Mouse (Mus musculus) lung, postnatal 0 days (tissue): ENCODE results near the gene Mapkapk2. TPM values are rescaled to one million over a fixed set of nuclear protein-coding genes. Genes with fewer than 3 reads are reported as not detected.

ENCODE experiments used
- ATAC-seq: fragments of 200-750 bp; cut with Nextera tagmentation; 2 replicates; pipeline ENCODE4 v1.8.0; 2017; ENCODE audit warnings: moderate library complexity
- DNase-seq: peaks from one replicate; pipeline ENCODE4 v3.0.0-alpha.2; 2016; ENCODE audit warnings: low spot score
- H3K27ac ChIP-seq: fragments of 300-500 bp; sonication (generic); 2 replicates; pipeline ENCODE4 v1.5.1; 2014; ENCODE audit warnings: antibody characterized with exemption, mild to moderate bottlenecking, low read length, mixed read lengths
- H3K27me3 ChIP-seq: fragments of 300-500 bp; sonication (generic); replicated peaks from 2 replicates; pipeline ENCODE4 v1.6.1; 2014; ENCODE audit warnings: low read length, mixed read lengths; ENCODE audit not compliant: insufficient read depth
- H3K36me3 ChIP-seq: fragments of 300-500 bp; sonication (generic); 2 replicates; pipeline ENCODE4 v1.6.1; 2014; ENCODE audit warnings: low read length, mixed read lengths; ENCODE audit not compliant: insufficient read depth
- H3K4me1 ChIP-seq: fragments of 300-500 bp; sonication (generic); 2 replicates; pipeline ENCODE4 v1.6.1; 2014; ENCODE audit warnings: antibody characterized with exemption, low read depth, low read length, mixed read lengths; ENCODE audit not compliant: insufficient read depth
- H3K4me2 ChIP-seq: fragments of 300-500 bp; sonication (generic); replicated peaks from 2 replicates; pipeline ENCODE4 v1.6.1; 2014; ENCODE audit warnings: low read depth, mild to moderate bottlenecking, low read length, moderate library complexity, mixed read lengths
- H3K4me3 ChIP-seq: fragments of 300-500 bp; sonication (generic); 2 replicates; pipeline ENCODE4 v1.5.1; 2014; ENCODE audit warnings: low read depth, low read length
- H3K9ac ChIP-seq: fragments of 300-500 bp; sonication (generic); replicated peaks from 2 replicates; pipeline ENCODE4 v1.6.1; 2014; ENCODE audit warnings: low read depth, mild to moderate bottlenecking
- H3K9me3 ChIP-seq: fragments of 300-500 bp; sonication (generic); 2 replicates; pipeline ENCODE4 v1.6.1; 2016; ENCODE audit warnings: low read length, mixed read lengths
- CTCF ChIP-seq: IDR thresholded peaks from 2 replicates; pipeline ENCODE4 v1.5.1; 2016; ENCODE audit warnings: antibody characterized with exemption, mild to moderate bottlenecking
- EP300 ChIP-seq: IDR thresholded peaks from 2 replicates; pipeline ENCODE4 v1.6.1; 2016; ENCODE audit warnings: antibody characterized with exemption, mild to moderate bottlenecking, control low read depth
- WGBS: fragments of 180-500 bp; shearing (Covaris S2); extraction: QIAGEN DNeasy Blood & Tissue Kit; methylation state at CpG from one replicate; pipeline ENCODE4 v1.1.7; 2014; 5-methylcytosine and 5-hydroxymethylcytosine counted together
- polyA plus RNA-seq: library from polyadenylated mRNA; unstranded; fragments of >200 nt; fragmentation: Nextera tagmentation; extraction: Ambion mirVana; gene quantifications from 2 replicates; pipeline ENCODE4 v1.2.1, GENCODE M21; 2015

The Mapkapk2 gene
- polyA plus RNA-seq, 1 experiment from 2014 or later, result 65.0 TPM

- Histone ChIP-seq H3K36me3 (no peaks in the 10 kb centered on the region), H3K9me3 (no peaks in the 10 kb centered on the region), H3K4me2 (no peak overlapping the region), H3K9ac (no peak overlapping the region), H3K4me1 (peaks cover 3% of the 10 kb centered on the region; the same call in 1 of the 2 replicates), H3K27me3 (no peaks in the 10 kb centered on the region), H3K4me3 (no peak overlapping the region), H3K27ac (no peak overlapping the region)
- peak; percentile 88 for TF ChIP-seq CTCF
- no peak for TF ChIP-seq EP300
- peak; percentile 43; the same call in 1 of the 2 replicates for ATAC-seq
- 7% methylated on average over 6 of the region's 6 CpGs for WGBS
- DNase-seq, result peak; percentile 86
Measured at GRCm38 (mm10) chr1:131115932-131116331, 18.3 kb upstream of the Mapkapk2 start.

GRCm38 (mm10) chr1:131112576-131112975, 14.9 kb upstream of the Mapkapk2 start:
- Histone ChIP-seq H3K9me3 (no peaks in the 10 kb centered on the region), H3K27ac (peak overlapping the region; percentile 51), H3K4me3 (no peak overlapping the region), H3K4me1 (peaks cover 3% of the 10 kb centered on the region; the same call in 1 of the 2 replicates), H3K36me3 (no peaks in the 10 kb centered on the region), H3K4me2 (no peak overlapping the region), H3K27me3 (no peaks in the 10 kb centered on the region), H3K9ac (no peak overlapping the region)
- 17% methylated on average over 6 of the region's 6 CpGs for WGBS
- peak; percentile 69 for TF ChIP-seq CTCF
- TF ChIP-seq EP300, result peak; percentile 63
- ATAC-seq (peak; percentile 73), DNase-seq (peak; percentile 95)

GRCm38 (mm10) chr1:131110525-131111106, 13.0 kb upstream of the Mapkapk2 start:
- TF ChIP-seq EP300 (no peak), CTCF (no peak)
- Histone ChIP-seq H3K4me1 (peaks cover 3% of the 10 kb centered on the region; the same call in 1 of the 2 replicates), H3K4me2 (no peak overlapping the region), H3K4me3 (no peak overlapping the region), H3K27ac (no peak overlapping the region), H3K9me3 (no peaks in the 10 kb centered on the region), H3K36me3 (no peaks in the 10 kb centered on the region), H3K9ac (no peak overlapping the region), H3K27me3 (no peaks in the 10 kb centered on the region)
- DNase-seq (peak; percentile 49), ATAC-seq (no peak)
- 58% methylated on average over 12 of the region's 12 CpGs for WGBS

- Histone ChIP-seq H3K9me3 (no peaks in the 10 kb centered on the region), H3K4me1 (peaks cover 3% of the 10 kb centered on the region; the same call in 1 of the 2 replicates), H3K27ac (peak overlapping the region; percentile 88), H3K27me3 (no peaks in the 10 kb centered on the region), H3K9ac (peak overlapping the region; percentile 19; the same call in 1 of the 2 replicates), H3K4me2 (no peak overlapping the region), H3K4me3 (no peak overlapping the region), H3K36me3 (no peaks in the 10 kb centered on the region)
- WGBS, result 37% methylated on average over 10 of the region's 10 CpGs
- peak; percentile 94 for DNase-seq
- peak; percentile 96 for ATAC-seq
- TF ChIP-seq CTCF (no peak), EP300 (peak; percentile 68)
Measured at GRCm38 (mm10) chr1:131107575-131108308, 10.1 kb upstream of the Mapkapk2 start.

- DNase-seq, result no peak
- H3K27ac ChIP-seq, result no peak overlapping the region; the same call in 1 of the 2 replicates
- 61% methylated on average over 10 of the region's 10 CpGs for WGBS
- H3K4me2 ChIP-seq, result no peak overlapping the region
- no peaks in the 10 kb centered on the region for H3K36me3 ChIP-seq
- H3K27me3 ChIP-seq, result no peaks in the 10 kb centered on the region
- no peaks in the 10 kb centered on the region; the same call in 1 of the 2 replicates for H3K4me1 ChIP-seq
- no peak overlapping the region for H3K9ac ChIP-seq
- H3K9me3 ChIP-seq, result no peaks in the 10 kb centered on the region
- ATAC-seq, result no peak
- no peak overlapping the region for H3K4me3 ChIP-seq
- TF ChIP-seq CTCF (no peak), EP300 (no peak)
Measured at GRCm38 (mm10) chr1:131103776-131104424, 6.3 kb upstream of the Mapkapk2 start.

GRCm38 (mm10) chr1:131100808-131101207, 3.2 kb upstream of the Mapkapk2 start:
- WGBS, result 64% methylated on average over 1 of the region's 1 CpGs
- H3K27ac ChIP-seq, result no peak overlapping the region
- H3K4me3 ChIP-seq, result no peak overlapping the region
- no peak overlapping the region for H3K9ac ChIP-seq
- no peak for TF ChIP-seq EP300
- no peak for TF ChIP-seq CTCF
- ATAC-seq (no peak), DNase-seq (peak; percentile 35)
- no peaks in the 10 kb centered on the region for H3K9me3 ChIP-seq
- H3K4me1 ChIP-seq, result peaks cover 7% of the 10 kb centered on the region; the same call in 1 of the 2 replicates
- no peaks in the 10 kb centered on the region for H3K36me3 ChIP-seq
- no peak overlapping the region for H3K4me2 ChIP-seq
- no peaks in the 10 kb centered on the region for H3K27me3 ChIP-seq
